Mouse (Mus musculus) small intestine, adult 2 months (tissue): ENCODE results near the gene Gm12216.

Experiments used
- CTCF ChIP-seq: fragments of 200-500 bp; IDR thresholded peaks from 2 replicates; pipeline ENCODE4 v1.5.1; 2012; ENCODE audit warnings: low read depth, mild to moderate bottlenecking, control low read depth, inconsistent platforms, low read length, moderate library complexity, mixed read lengths; ENCODE audit not compliant: insufficient replicate concordance, insufficient read length; ENCODE audit errors: extremely low read depth
- POLR2A ChIP-seq: fragments of 200-500 bp; IDR thresholded peaks from 2 replicates; pipeline ENCODE4 v1.6.1; 2012; ENCODE audit warnings: low read depth, mild to moderate bottlenecking, control low read depth, inconsistent platforms, low read length, moderate library complexity

DNA sequence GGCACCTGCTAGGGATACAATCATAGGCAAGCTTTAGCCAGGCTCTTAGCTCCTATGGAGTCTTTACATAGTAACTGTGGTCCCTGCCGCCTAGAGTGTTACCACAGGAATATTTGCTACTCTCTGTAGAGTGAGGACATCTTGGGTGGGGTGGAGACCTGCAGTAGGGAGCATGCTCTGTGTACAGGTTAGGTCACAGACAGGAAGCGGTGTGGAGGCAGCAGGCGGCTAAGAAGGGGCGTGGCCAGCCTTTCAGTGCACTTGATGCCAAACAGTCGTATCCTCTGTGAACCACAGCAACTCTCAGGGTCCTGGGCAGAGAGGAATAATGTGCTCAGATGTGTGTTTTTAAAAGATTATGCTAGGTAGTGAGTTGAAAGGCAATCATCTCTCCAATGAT, 7.3 kb downstream of the Gm12216 start:
- TF ChIP-seq CTCF (no peak), POLR2A (no peak)
